Mouse (Mus musculus) gastrocnemius, adult 8-10 months (tissue): ENCODE data around the gene Fundc1. TPM values are rescaled to one million over a fixed set of nuclear protein-coding genes. Genes with fewer than 3 reads are reported as not detected.
A peak's percentile ranks its signal among the peaks of the same experiment; 100 is the strongest.
"Not testable (repeated sequence)": the region's sequence is repeated elsewhere in the genome, so short reads cannot be mapped to it uniquely, and the experiment has no call there.

Experiments
- DNase-seq, 2 experiments: peaks; one replicate each; pipeline ENCODE4 v3.0.0; 2022; ENCODE audit warnings: low spot score in 2 of 2
- total RNA-seq, 4 experiments: library from RNA; stranded (reverse); gene quantifications; 2 replicates each; pipeline ENCODE4 v1.2.4; 2022

Fundc1 gene
- total RNA-seq = 10 to 100 TPM; 28.6 to 32.5 (median 30.3) TPM

GRCm38 (mm10) chrX:17571621-17572459 is at the start of gene Fundc1:
Fundc1 (minus strand) TSS chrX:17572325.
- peak; percentile 89 to 95 for DNase-seq

- no peak for DNase-seq
Measured at GRCm38 (mm10) chrX:17611253-17611652, 39.1 kb upstream of the Fundc1 start.

GRCm38 (mm10) chrX:17608763-17609162 is 36.6 kb upstream of the Fundc1 start:
- DNase-seq = no peak

GRCm38 (mm10) chrX:17607668-17608067 is 35.5 kb upstream of the Fundc1 start:
- DNase-seq = no peak

- DNase-seq = no peak
Measured at GRCm38 (mm10) chrX:17593331-17593730, 21.2 kb upstream of the Fundc1 start.

GRCm38 (mm10) chrX:17590745-17591144 is 18.6 kb upstream of the Fundc1 start:
- DNase-seq = peak; percentile 2 to 15

- DNase-seq = no peak
Measured at GRCm38 (mm10) chrX:17571271-17571620, 879 bp downstream of the Fundc1 start.

- DNase-seq = no peak
Measured at GRCm38 (mm10) chrX:17568670-17569069, 3.5 kb downstream of the Fundc1 start.

GRCm38 (mm10) chrX:17565743-17566142 is 6.4 kb downstream of the Fundc1 start:
- DNase-seq = no peak

GRCm38 (mm10) chrX:17564732-17565131 is 7.4 kb downstream of the Fundc1 start:
- no peak for DNase-seq

- no peak for DNase-seq
Measured at GRCm38 (mm10) chrX:17558746-17559145, 13.4 kb downstream of the Fundc1 start.

- DNase-seq = no peak
Measured at GRCm38 (mm10) chrX:17554488-17554887, 17.6 kb downstream of the Fundc1 start.

GRCm38 (mm10) chrX:17551586-17551985 is 20.5 kb downstream of the Fundc1 start:
- DNase-seq = not testable (repeated sequence)

GRCm38 (mm10) chrX:17547143-17547806 is 24.9 kb downstream of the Fundc1 start:
- DNase-seq = no peak

GRCm38 (mm10) chrX:17544860-17545492 is 27.1 kb downstream of the Fundc1 start:
- no peak for DNase-seq

GRCm38 (mm10) chrX:17537701-17538100 is 34.4 kb downstream of the Fundc1 start:
- DNase-seq = no peak

GRCm38 (mm10) chrX:17527008-17527407 is 45.1 kb downstream of the Fundc1 start:
- no peak for DNase-seq

GRCm38 (mm10) chrX:17521221-17521716 is 50.9 kb downstream of the Fundc1 start:
- DNase-seq = no peak

GRCm38 (mm10) chrX:17520086-17520485 is 52.0 kb downstream of the Fundc1 start:
- DNase-seq = peak in 1 of 2 experiments; percentile 25

GRCm38 (mm10) chrX:17514012-17514411 is 58.1 kb downstream of the Fundc1 start:
- no peak for DNase-seq

GRCm38 (mm10) chrX:17512021-17512602 is 60.0 kb downstream of the Fundc1 start:
- DNase-seq = no peak
